Mouse (Mus musculus) left cerebral cortex, adult 8-10 months (tissue): ENCODE measurements around the gene Gm10306. TPM values are rescaled to one million over a fixed set of nuclear protein-coding genes. Genes with fewer than 3 reads are reported as not detected.

Source experiments
- DNase-seq, 2 experiments: peaks; one replicate each; pipeline ENCODE4 v3.0.0; 2022; ENCODE audit warnings: low spot score in 2 of 2
- total RNA-seq, 4 experiments: library from RNA; stranded (reverse); gene quantifications; 2 replicates each; pipeline ENCODE4 v1.2.4; 2022

Gene Gm10306
- not detected for total RNA-seq

GRCm38 (mm10) chr4:94556265-94557054, at the start of gene Gm10306, which contains the start of gene Caap1:
TSS of gene Gm10306 (plus strand) at chr4:94556546.
TSS of gene Caap1 (minus strand) at chr4:94556796.
- DNase-seq = peak; percentile 84 to 90

- DNase-seq = no peak
Measured at GRCm38 (mm10) chr4:94515366-94515765, 41.0 kb upstream of the Gm10306 start.

- DNase-seq = peak in 1 of 2 experiments; percentile 12
Measured at GRCm38 (mm10) chr4:94517631-94518030, 38.7 kb upstream of the Gm10306 start.

- DNase-seq = no peak
Measured at GRCm38 (mm10) chr4:94523321-94523720, 33.0 kb upstream of the Gm10306 start.

GRCm38 (mm10) chr4:94529448-94529847, 26.9 kb upstream of the Gm10306 start:
- no peak for DNase-seq

GRCm38 (mm10) chr4:94533205-94533604, 23.1 kb upstream of the Gm10306 start:
- DNase-seq = no peak

- no peak for DNase-seq
Measured at GRCm38 (mm10) chr4:94543041-94543440, 13.3 kb upstream of the Gm10306 start.

- DNase-seq = no peak
Measured at GRCm38 (mm10) chr4:94544321-94544720, 12.0 kb upstream of the Gm10306 start.

- DNase-seq = no peak
Measured at GRCm38 (mm10) chr4:94554955-94555494, 1.3 kb upstream of the Gm10306 start.

GRCm38 (mm10) chr4:94557145-94557544, 799 bp downstream of the Gm10306 start:
- DNase-seq = no peak

GRCm38 (mm10) chr4:94559266-94559665, 2.9 kb downstream of the Gm10306 start:
- no peak for DNase-seq

- DNase-seq = no peak
Measured at GRCm38 (mm10) chr4:94560316-94560715, 4.0 kb downstream of the Gm10306 start.

GRCm38 (mm10) chr4:94561954-94562648, 5.8 kb downstream of the Gm10306 start:
- no peak for DNase-seq

- no peak for DNase-seq
Measured at GRCm38 (mm10) chr4:94564297-94564696, 8.0 kb downstream of the Gm10306 start.

- DNase-seq = no peak
Measured at GRCm38 (mm10) chr4:94572677-94573076, 16.3 kb downstream of the Gm10306 start.

- DNase-seq = no peak
Measured at GRCm38 (mm10) chr4:94591765-94592381, 35.5 kb downstream of the Gm10306 start.

- no peak for DNase-seq
Measured at GRCm38 (mm10) chr4:94592709-94593108, 36.4 kb downstream of the Gm10306 start.

GRCm38 (mm10) chr4:94601395-94601794, 45.0 kb downstream of the Gm10306 start:
- DNase-seq = no peak

- DNase-seq = no peak
Measured at GRCm38 (mm10) chr4:94602496-94603030, 46.2 kb downstream of the Gm10306 start.

- DNase-seq = peak; percentile 92 to 94
Measured at GRCm38 (mm10) chr4:94603031-94603629, 46.8 kb downstream of the Gm10306 start, which contains the start of gene Plaa. TSS of gene Plaa (minus strand) at chr4:94603244.

- no peak for DNase-seq
Measured at GRCm38 (mm10) chr4:94604452-94605019, 48.2 kb downstream of the Gm10306 start.
